15 mouse cellular contexts compared by ENCODE assay signal in the genomic region with DNA sequence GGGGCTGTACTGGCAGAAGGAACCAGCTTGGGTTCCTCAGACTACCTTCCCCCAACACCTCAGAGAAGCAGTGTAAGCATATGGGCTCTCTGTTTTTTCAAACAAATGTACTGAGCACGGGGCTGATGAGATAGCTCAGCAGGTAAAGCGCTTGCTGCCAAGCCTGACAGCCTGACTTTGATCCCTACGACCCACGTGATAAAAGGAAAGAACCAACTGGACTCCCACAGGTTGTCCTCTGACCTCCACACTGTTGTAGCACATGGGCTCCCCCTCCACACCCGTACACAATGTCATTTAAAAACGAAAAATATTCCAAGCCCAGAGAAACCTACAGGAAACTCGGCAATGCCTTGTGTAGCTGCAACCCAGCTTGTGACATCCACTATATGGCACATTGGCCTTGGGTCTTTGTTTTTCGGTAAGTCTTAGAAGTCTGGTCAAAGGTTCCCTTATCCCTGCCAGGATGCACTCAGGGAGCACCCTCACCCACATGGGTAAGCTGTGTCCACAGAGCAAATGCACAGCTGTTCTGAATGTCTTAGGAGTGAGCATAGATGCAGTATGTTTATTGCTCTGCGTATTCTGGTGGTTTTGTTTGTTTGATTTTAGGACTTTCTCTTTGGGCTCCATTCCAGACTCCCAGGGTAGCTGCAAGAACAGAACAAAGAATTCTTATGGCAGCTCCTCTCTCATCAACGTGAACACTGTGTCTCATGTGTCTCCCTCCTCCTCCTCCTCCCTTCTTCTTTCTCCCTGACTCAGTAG. TPM values are rescaled to one million over a fixed set of nuclear protein-coding genes. Genes with fewer than 3 reads are reported as not detected.
DNase-seq lines count a peak whose midpoint lies in the region; ATAC-seq and TF ChIP-seq lines count a peak whose summit lies in the region.
"Had no signal": no experiment of that assay in that cellular context is flagged by ENCODE, and none has a peak within 500 bp of the region (broad histone marks: within the 10 kb centered on the region; RNA-seq: fewer than 3 reads in every experiment).

No protein-coding gene starts in this region.

- 33% methylated on average over 10 of the region's 10 CpGs for WGBS in kidney, embryonic 15.5 days
- 75% methylated on average over 10 of the region's 10 CpGs for WGBS in spleen, adult 2 months
- WGBS in intestine, postnatal 0 days = 44% methylated on average over 10 of the region's 10 CpGs
- WGBS in stomach, embryonic 16.5 days = 43% methylated on average over 10 of the region's 10 CpGs
- WGBS in heart, embryonic 12.5 days = 57% methylated on average over 10 of the region's 10 CpGs
- WGBS in forebrain, embryonic 11.5 days = 75% methylated on average over 10 of the region's 10 CpGs

- no peak overlapping the region; the same call in 1 of the 2 replicates for H3K27ac ChIP-seq in kidney, embryonic 15.5 days
- 0 out of 2 replicates have a peak overlapping the region, but pooled peaks have one; percentile 8 for H3K27ac ChIP-seq in spleen, adult 2 months (ENCODE audit: insufficient read depth, low read length)
- peak overlapping the region; percentile 46; the same call in 1 of the 2 replicates for H3K27ac ChIP-seq in intestine, postnatal 0 days (ENCODE audit: low read depth, low read length)
- peak overlapping the region; percentile 35; the same call in 1 of the 2 replicates for H3K27ac ChIP-seq in stomach, embryonic 16.5 days (ENCODE audit: low read length)
- no peak overlapping the region for H3K27ac ChIP-seq in heart, embryonic 12.5 days (ENCODE audit: poor library complexity, severe bottlenecking)
- H3K27ac ChIP-seq in forebrain, embryonic 11.5 days (ENCODE audit: low read depth, low read length) = no peak overlapping the region
- H3K27ac ChIP-seq: forebrain, embryonic 13.5 days; neural tube, embryonic 13.5 days had no signal

- no peak for TF ChIP-seq POLR2A in spleen, adult 2 months (IDR thresholded peaks at IDR 0.05; ENCODE audit: low read depth, low read length)

- ATAC-seq in kidney, embryonic 15.5 days (replicated peaks; ENCODE audit: low FRiP score) = no peak
- peak; percentile 75 for ATAC-seq in intestine, postnatal 0 days
- ATAC-seq in stomach, embryonic 16.5 days (ENCODE audit: insufficient read depth, low FRiP score) = no peak
- ATAC-seq in heart, embryonic 12.5 days (ENCODE audit: insufficient number of reproducible peaks, low FRiP score) = no peak
- no peak for ATAC-seq in forebrain, embryonic 11.5 days (replicated peaks; ENCODE audit: low FRiP score)
- ATAC-seq: forebrain, embryonic 13.5 days had no signal

- no peaks in the 10 kb centered on the region for H3K9me3 ChIP-seq in kidney, embryonic 15.5 days (replicated peaks)
- no peaks in the 10 kb centered on the region for H3K9me3 ChIP-seq in intestine, postnatal 0 days (ENCODE audit: control insufficient read depth)
- no peaks in the 10 kb centered on the region for H3K9me3 ChIP-seq in stomach, embryonic 16.5 days (replicated peaks; ENCODE audit: control insufficient read depth, low read length)
- no peaks in the 10 kb centered on the region for H3K9me3 ChIP-seq in heart, embryonic 12.5 days (replicated peaks)
- no peaks in the 10 kb centered on the region for H3K9me3 ChIP-seq in forebrain, embryonic 11.5 days (ENCODE audit: control insufficient read depth, low read length)
- H3K9me3 ChIP-seq: forebrain, embryonic 13.5 days; neural tube, embryonic 13.5 days had no signal

- no peak overlapping the region for H3K4me3 ChIP-seq in kidney, embryonic 15.5 days (replicated peaks)
- H3K4me3 ChIP-seq in spleen, adult 2 months (ENCODE audit: extremely low read depth, insufficient read depth, insufficient read length) = no peak overlapping the region
- no peak overlapping the region for H3K4me3 ChIP-seq in intestine, postnatal 0 days (ENCODE audit: low read depth, low read length)
- no peak overlapping the region for H3K4me3 ChIP-seq in stomach, embryonic 16.5 days (replicated peaks; ENCODE audit: low read length)
- H3K4me3 ChIP-seq in heart, embryonic 12.5 days = no peak overlapping the region
- no peak overlapping the region for H3K4me3 ChIP-seq in forebrain, embryonic 11.5 days (ENCODE audit: low read depth, low read length)
- H3K4me3 ChIP-seq: forebrain, embryonic 13.5 days; neural tube, embryonic 13.5 days had no signal

- H3K4me2 ChIP-seq in kidney, embryonic 15.5 days = no peak overlapping the region
- H3K4me2 ChIP-seq in intestine, postnatal 0 days (replicated peaks; ENCODE audit: low read depth) = no peak overlapping the region; the same call in 1 of the 2 replicates
- H3K4me2 ChIP-seq in stomach, embryonic 16.5 days (ENCODE audit: low read depth, low read length) = no peak overlapping the region
- H3K4me2 ChIP-seq in heart, embryonic 12.5 days = no peak overlapping the region
- no peak overlapping the region for H3K4me2 ChIP-seq in forebrain, embryonic 11.5 days (ENCODE audit: low read depth, low read length, severe bottlenecking)
- H3K4me2 ChIP-seq: forebrain, embryonic 13.5 days; neural tube, embryonic 13.5 days had no signal

- DNase-seq in kidney, adult 11 months = peak; percentile 78
- DNase-seq in spleen, adult 2 months (ENCODE audit: low read depth in 1 of 2, low spot score in 2 of 2) = no peak
- DNase-seq in spleen, postnatal 4 days (ENCODE audit: low spot score in 2 of 2) = no peak
- DNase-seq in forebrain, embryonic 11.5 days (ENCODE audit: low spot score) = no peak
- DNase-seq: layer of hippocampus, adult 9-11 months; lung, adult 2 months; right cerebral cortex, postnatal 4 days; thymus, postnatal 14 days had no signal

- peaks cover 2% of the 10 kb centered on the region; the same call in 1 of the 2 replicates for H3K36me3 ChIP-seq in kidney, embryonic 15.5 days
- H3K36me3 ChIP-seq in spleen, adult 2 months (ENCODE audit: control insufficient read depth, insufficient read depth, low read length) = no peaks in the 10 kb centered on the region
- H3K36me3 ChIP-seq in intestine, postnatal 0 days (ENCODE audit: control insufficient read depth, insufficient read depth) = no peaks in the 10 kb centered on the region
- no peaks in the 10 kb centered on the region for H3K36me3 ChIP-seq in stomach, embryonic 16.5 days (ENCODE audit: control insufficient read depth, insufficient read depth, low read length)
- no peaks in the 10 kb centered on the region for H3K36me3 ChIP-seq in heart, embryonic 12.5 days
- H3K36me3 ChIP-seq in forebrain, embryonic 11.5 days (ENCODE audit: control insufficient read depth, insufficient read depth, low read length) = no peaks in the 10 kb centered on the region
- H3K36me3 ChIP-seq: neural tube, embryonic 13.5 days had no signal

- peaks cover 64% of the 10 kb centered on the region for H3K4me1 ChIP-seq in kidney, embryonic 15.5 days
- H3K4me1 ChIP-seq in spleen, adult 2 months (ENCODE audit: control insufficient read depth, insufficient read depth, insufficient read length) = peaks cover 46% of the 10 kb centered on the region
- peaks cover 13% of the 10 kb centered on the region; the same call in 1 of the 2 replicates for H3K4me1 ChIP-seq in intestine, postnatal 0 days (replicated peaks; ENCODE audit: control insufficient read depth, insufficient read depth, low read length)
- H3K4me1 ChIP-seq in stomach, embryonic 16.5 days (ENCODE audit: control insufficient read depth, insufficient read depth, low read length) = peaks cover 57% of the 10 kb centered on the region
- H3K4me1 ChIP-seq in heart, embryonic 12.5 days (replicated peaks) = peaks cover 80% of the 10 kb centered on the region
- no peaks in the 10 kb centered on the region for H3K4me1 ChIP-seq in forebrain, embryonic 11.5 days (replicated peaks; ENCODE audit: control insufficient read depth, insufficient read depth, low read length)

- H3K27me3 ChIP-seq in kidney, embryonic 15.5 days = no peaks in the 10 kb centered on the region
- no peaks in the 10 kb centered on the region for H3K27me3 ChIP-seq in spleen, adult 2 months (ENCODE audit: control insufficient read depth, insufficient read depth, low read length)
- no peaks in the 10 kb centered on the region for H3K27me3 ChIP-seq in intestine, postnatal 0 days (replicated peaks; ENCODE audit: control insufficient read depth, insufficient read depth, low read length)
- H3K27me3 ChIP-seq in stomach, embryonic 16.5 days (ENCODE audit: control insufficient read depth, insufficient read depth, low read length) = no peaks in the 10 kb centered on the region
- H3K27me3 ChIP-seq in heart, embryonic 12.5 days (replicated peaks) = no peaks in the 10 kb centered on the region
- H3K27me3 ChIP-seq in forebrain, embryonic 11.5 days (ENCODE audit: control insufficient read depth, insufficient read depth, low read length) = no peaks in the 10 kb centered on the region
- H3K27me3 ChIP-seq: CH12.LX; forebrain, embryonic 13.5 days; neural tube, embryonic 13.5 days had no signal

- TF ChIP-seq CTCF in spleen, adult 2 months (IDR thresholded peaks at IDR 0.05; ENCODE audit: extremely low read depth, insufficient read depth, insufficient read length, insufficient replicate concordance) = no peak
- TF ChIP-seq CTCF in intestine, postnatal 0 days (IDR thresholded peaks at IDR 0.05; ENCODE audit: low read depth) = no peak

- H3K9ac ChIP-seq in kidney, embryonic 15.5 days = no peak overlapping the region
- H3K9ac ChIP-seq in intestine, postnatal 0 days (ENCODE audit: low read depth, low read length) = no peak overlapping the region
- H3K9ac ChIP-seq in stomach, embryonic 16.5 days (ENCODE audit: low read length) = no peak overlapping the region
- no peak overlapping the region for H3K9ac ChIP-seq in heart, embryonic 12.5 days
- no peak overlapping the region for H3K9ac ChIP-seq in forebrain, embryonic 11.5 days (ENCODE audit: low read length)
- H3K9ac ChIP-seq: forebrain, embryonic 13.5 days; neural tube, embryonic 13.5 days had no signal

RNA-seq across cellular contexts. Expression of a gene that starts 22.4 kb away (rescaled TPM):
- polyA plus RNA-seq in kidney, embryonic 15.5 days (2015; fragmentation: Nextera tagmentation; extraction: Ambion mirVana) = 10.0 and 10.5 TPM in 2 replicates
- polyA plus RNA-seq in spleen, adult 2 months (2012; rRNA removed) = 63.4 and 67.0 TPM in 2 replicates
- 8.8 and 10.5 TPM in 2 replicates for polyA plus RNA-seq in intestine, postnatal 0 days (2015; fragmentation: Nextera tagmentation; extraction: Ambion mirVana)
- 8.5 and 9.3 TPM in 2 replicates for polyA plus RNA-seq in stomach, embryonic 16.5 days (2015; fragmentation: Nextera tagmentation; extraction: Ambion mirVana)
- 9.9 and 10.3 TPM in 2 replicates for polyA plus RNA-seq in heart, embryonic 12.5 days (2016; fragmentation: Nextera tagmentation; extraction: Ambion mirVana)
- 4.1 and 6.1 TPM in 2 replicates for polyA plus RNA-seq in forebrain, embryonic 11.5 days (2014; fragmentation: Nextera tagmentation; extraction: Ambion mirVana)

Comparison
In these comparisons a context has a peak if more than half of its experiments do, and no peak if none do; other contexts are left out.
1. H3K27ac ChIP-seq: peak in spleen, adult 2 months (single experiment), intestine, postnatal 0 days (single experiment) and stomach, embryonic 16.5 days (single experiment); none in kidney, embryonic 15.5 days (single experiment), heart, embryonic 12.5 days (single experiment) and forebrain, embryonic 11.5 days (single experiment).